Mouse (Mus musculus): Measurements from ENCODE around the gene Smad1.
A peak's percentile ranks its signal among the peaks of the same experiment; 100 is the strongest.

The Smad1 gene

GRCm38 (mm10) chr8:79384276-79385271 lies 14.7 kb downstream of the Smad1 start:
- no peak for DNase-seq (ENCODE audit: low spot score in 2 of 2)

- no peak for DNase-seq (ENCODE audit: low spot score in 2 of 2)
Observed at GRCm38 (mm10) chr8:79382857-79383262, 16.5 kb downstream of the Smad1 start.

- no peak for DNase-seq (ENCODE audit: low spot score in 2 of 2)
Observed at GRCm38 (mm10) chr8:79381771-79382170, 17.5 kb downstream of the Smad1 start.

- no peak for DNase-seq (ENCODE audit: low spot score in 2 of 2)
Observed at GRCm38 (mm10) chr8:79380386-79380785, 18.9 kb downstream of the Smad1 start.

GRCm38 (mm10) chr8:79379971-79380370 lies 19.3 kb downstream of the Smad1 start:
- DNase-seq (ENCODE audit: low spot score in 2 of 2): no peak

GRCm38 (mm10) chr8:79376648-79377047 lies 22.7 kb downstream of the Smad1 start:
- no peak for DNase-seq (ENCODE audit: low spot score in 2 of 2)

GRCm38 (mm10) chr8:79375775-79376123 lies 23.6 kb downstream of the Smad1 start:
- DNase-seq (ENCODE audit: low spot score in 2 of 2): no peak

GRCm38 (mm10) chr8:79375074-79375774 lies 24.1 kb downstream of the Smad1 start:
- DNase-seq (ENCODE audit: low spot score in 2 of 2): no peak

GRCm38 (mm10) chr8:79374410-79374809 lies 24.9 kb downstream of the Smad1 start:
- no peak for DNase-seq (ENCODE audit: low spot score in 2 of 2)

- no peak for DNase-seq (ENCODE audit: low spot score in 2 of 2)
Observed at GRCm38 (mm10) chr8:79373563-79373962, 25.8 kb downstream of the Smad1 start.

- DNase-seq (ENCODE audit: low spot score in 2 of 2): no peak
Observed at GRCm38 (mm10) chr8:79372960-79373359, 26.4 kb downstream of the Smad1 start.

- DNase-seq (ENCODE audit: low spot score in 2 of 2): peak in 1 of 2 experiments; percentile 42
Observed at GRCm38 (mm10) chr8:79372521-79372920, 26.8 kb downstream of the Smad1 start.

GRCm38 (mm10) chr8:79372084-79372483 lies 27.2 kb downstream of the Smad1 start:
- DNase-seq (ENCODE audit: low spot score in 2 of 2): no peak

- no peak for DNase-seq (ENCODE audit: low spot score in 2 of 2)
Observed at GRCm38 (mm10) chr8:79370646-79371290, 28.6 kb downstream of the Smad1 start.

- no peak for DNase-seq (ENCODE audit: low spot score in 2 of 2)
Observed at GRCm38 (mm10) chr8:79369163-79369562, 30.2 kb downstream of the Smad1 start.

- DNase-seq (ENCODE audit: low spot score in 2 of 2): no peak
Observed at GRCm38 (mm10) chr8:79367959-79368358, 31.4 kb downstream of the Smad1 start.

- no peak for DNase-seq (ENCODE audit: low spot score in 2 of 2)
Observed at GRCm38 (mm10) chr8:79367350-79367749, 32.0 kb downstream of the Smad1 start.

GRCm38 (mm10) chr8:79366227-79366626 lies 33.1 kb downstream of the Smad1 start:
- DNase-seq (ENCODE audit: low spot score in 2 of 2): no peak

- DNase-seq (ENCODE audit: low spot score in 2 of 2): no peak
Observed at GRCm38 (mm10) chr8:79365707-79366106, 33.6 kb downstream of the Smad1 start.

GRCm38 (mm10) chr8:79364806-79365205 lies 34.5 kb downstream of the Smad1 start:
- no peak for DNase-seq (ENCODE audit: low spot score in 2 of 2)

- DNase-seq (ENCODE audit: low spot score in 2 of 2): no peak
Observed at GRCm38 (mm10) chr8:79362430-79362829, 36.9 kb downstream of the Smad1 start.

All from urinary bladder, adult 18-20 months (tissue).